ENCODE assay signal across 15 mouse cellular contexts in genomic region chr11:32554141-32555091, GRCm38 (mm10). TPM values are rescaled to one million over a fixed set of nuclear protein-coding genes. Genes with fewer than 3 reads are reported as not detected.
DNase-seq lines count a peak whose midpoint lies in the region; ATAC-seq lines count a peak whose summit lies in the region.
"Had no signal": no experiment of that assay in that cellular context is flagged by ENCODE, and none has a peak within 500 bp of the region (broad histone marks: within the 10 kb centered on the region; RNA-seq: fewer than 3 reads in every experiment).

No protein-coding gene starts in this region.

- no peak for DNase-seq in limb, embryonic 10.5 days (ENCODE audit: low spot score)
- peak; percentile 78 for DNase-seq in induced T-regulatory cell, adult 2 months (ENCODE audit: low read depth)
- DNase-seq in right cerebral cortex, postnatal 14 days = no peak
- DNase-seq in testis, postnatal 14 days (ENCODE audit: low spot score) = no peak
- no peak for DNase-seq in MN1 (ENCODE audit: low spot score)
- DNase-seq: cerebellum, adult 11-12 months; forebrain, postnatal 0 days; kidney, adult 11 months; layer of hippocampus, adult 9-11 months; midbrain, embryonic 14.5 days had no signal

- peaks cover 57% of the 10 kb centered on the region for H3K4me1 ChIP-seq in limb, embryonic 13.5 days
- peaks cover 51% of the 10 kb centered on the region for H3K4me1 ChIP-seq in limb, embryonic 10.5 days
- peaks cover 94% of the 10 kb centered on the region for H3K4me1 ChIP-seq in megakaryocyte, embryonic 14.5 days

- H3K4me2 ChIP-seq in limb, embryonic 13.5 days (replicated peaks) = no peak overlapping the region
- H3K4me2 ChIP-seq: embryonic facial prominence, embryonic 12.5 days; limb, embryonic 12.5 days had no signal

- ATAC-seq in limb, embryonic 13.5 days (ENCODE audit: low FRiP score, low read depth) = no peak
- ATAC-seq in CD4-positive, CD25-positive, alpha-beta regulatory T cell, adult 4 months = peak; percentile 36
- ATAC-seq: forebrain, postnatal 0 days had no signal

- H3K36me3 ChIP-seq in limb, embryonic 13.5 days = no peaks in the 10 kb centered on the region
- H3K36me3 ChIP-seq in limb, embryonic 10.5 days = no peaks in the 10 kb centered on the region
- H3K36me3 ChIP-seq in megakaryocyte, embryonic 14.5 days (replicated peaks; ENCODE audit: low read length) = peaks cover 95% of the 10 kb centered on the region
- H3K36me3 ChIP-seq: embryonic facial prominence, embryonic 12.5 days; limb, embryonic 12.5 days had no signal

- H3K27me3 ChIP-seq in limb, embryonic 13.5 days = no peaks in the 10 kb centered on the region
- H3K27me3 ChIP-seq in limb, embryonic 10.5 days (ENCODE audit: low read depth, poor library complexity, severe bottlenecking) = no peaks in the 10 kb centered on the region
- no peaks in the 10 kb centered on the region for H3K27me3 ChIP-seq in megakaryocyte, embryonic 14.5 days (replicated peaks)
- H3K27me3 ChIP-seq: embryonic facial prominence, embryonic 12.5 days; limb, embryonic 12.5 days had no signal

- WGBS in limb, embryonic 13.5 days = 86% methylated on average over 14 of the region's 14 CpGs
- WGBS in limb, embryonic 10.5 days = 87% methylated on average over 14 of the region's 14 CpGs

- 0 out of 2 replicates have a peak overlapping the region, but pooled peaks have one; percentile 86 for H3K27ac ChIP-seq in limb, embryonic 13.5 days
- H3K27ac ChIP-seq in limb, embryonic 10.5 days = no peak overlapping the region
- H3K27ac ChIP-seq: embryonic facial prominence, embryonic 12.5 days had no signal

- no peaks in the 10 kb centered on the region for H3K9me3 ChIP-seq in limb, embryonic 13.5 days
- H3K9me3 ChIP-seq in limb, embryonic 10.5 days (replicated peaks) = no peaks in the 10 kb centered on the region
- H3K9me3 ChIP-seq in megakaryocyte, embryonic 14.5 days = no peaks in the 10 kb centered on the region
- H3K9me3 ChIP-seq: embryonic facial prominence, embryonic 12.5 days; limb, embryonic 12.5 days had no signal

- H3K9ac ChIP-seq in limb, embryonic 13.5 days = no peak overlapping the region
- H3K9ac ChIP-seq: embryonic facial prominence, embryonic 12.5 days; forebrain, postnatal 0 days; limb, embryonic 12.5 days had no signal

- no peak overlapping the region for H3K4me3 ChIP-seq in limb, embryonic 13.5 days
- no peak overlapping the region for H3K4me3 ChIP-seq in limb, embryonic 10.5 days
- peak overlapping the region; percentile 46 for H3K4me3 ChIP-seq in megakaryocyte, embryonic 14.5 days (replicated peaks)
- H3K4me3 ChIP-seq: embryonic facial prominence, embryonic 12.5 days; limb, embryonic 12.5 days had no signal

RNA-seq across cellular contexts. Expression of gene Stk10, which starts 21.3 kb away (rescaled TPM):
- polyA plus RNA-seq in limb, embryonic 13.5 days (2015; fragmentation: Nextera tagmentation; extraction: Ambion mirVana) = 2.6 and 3.1 TPM in 2 replicates
- 2.2 and 2.8 TPM in 2 replicates for polyA plus RNA-seq in limb, embryonic 10.5 days (2016; fragmentation: Nextera tagmentation; extraction: Ambion mirVana)
- 100 to 1,000 TPM in 1 of 2 experiments, 10 to 100 TPM in 1; 84.0 to 217 TPM for polyA plus RNA-seq in CD4-positive, CD25-positive, alpha-beta regulatory T cell, adult 4 months (2017; shearing (Covaris generic))
- 21.6 and 28.3 TPM in 2 replicates for polyA plus RNA-seq in megakaryocyte, embryonic 14.5 days (2012; ENCODE audit: insufficient read depth, low replicate concordance)

RNA-seq across cellular contexts. Expression of gene Efcab9, which starts 22.5 kb away (rescaled TPM):
- polyA plus RNA-seq in limb, embryonic 13.5 days (2015; fragmentation: Nextera tagmentation; extraction: Ambion mirVana) = 0.45 TPM in 1 of 2 replicates, not detected in the other
- polyA plus RNA-seq in limb, embryonic 10.5 days (2016; fragmentation: Nextera tagmentation; extraction: Ambion mirVana) = 0.38 TPM in 1 of 2 replicates, not detected in the other
- 1 to 10 TPM in 1 of 2 experiments, under 1 TPM in 1; 0.87 to 1.1 TPM for polyA plus RNA-seq in CD4-positive, CD25-positive, alpha-beta regulatory T cell, adult 4 months (2017; shearing (Covaris generic))
- 0.38 TPM in 1 of 2 replicates, not detected in the other for polyA plus RNA-seq in megakaryocyte, embryonic 14.5 days (2012; ENCODE audit: insufficient read depth, low replicate concordance)
- polyA plus RNA-seq: midbrain, embryonic 14.5 days had no signal
